Mouse (Mus musculus) heart, adult 2 months (tissue): ENCODE results near the gene Grid2. TPM values are rescaled to one million over a fixed set of nuclear protein-coding genes. Genes with fewer than 3 reads are reported as not detected.

ENCODE experiments used
- DNase-seq, 2 experiments: peaks; one replicate each; pipeline ENCODE4 v3.0.0; 2021
- H3K27ac ChIP-seq: fragments of 200-600 bp; 2 replicates; pipeline ENCODE4 v1.8.1; 2022
- H3K27me3 ChIP-seq: fragments of 200-500 bp; 2 replicates; pipeline ENCODE4 v1.6.1; 2012; ENCODE audit warnings: mild to moderate bottlenecking, low read length, inconsistent platforms, mixed read lengths; ENCODE audit not compliant: control insufficient read depth, insufficient read depth
- H3K36me3 ChIP-seq: fragments of 200-500 bp; 2 replicates; pipeline ENCODE4 v1.6.1; 2012; ENCODE audit warnings: low read length, inconsistent platforms; ENCODE audit not compliant: control insufficient read depth, insufficient read depth
- H3K4me1 ChIP-seq: fragments of 200-500 bp; 2 replicates; pipeline ENCODE4 v1.6.1; 2011; ENCODE audit warnings: low read length; ENCODE audit not compliant: control insufficient read depth, insufficient read depth
- H3K4me3 ChIP-seq: fragments of 200-600 bp; 2 replicates; pipeline ENCODE4 v1.8.1; 2022
- H3K79me2 ChIP-seq: fragments of 200-500 bp; replicated peaks from 2 replicates; pipeline ENCODE4 v1.6.1; 2012; ENCODE audit warnings: mild to moderate bottlenecking, inconsistent platforms, low read length, moderate library complexity, mixed read lengths; ENCODE audit not compliant: control insufficient read depth, insufficient read depth
- H3K9ac ChIP-seq: fragments of 200-500 bp; 2 replicates; pipeline ENCODE4 v1.6.1; 2012; ENCODE audit warnings: low read depth, mild to moderate bottlenecking, control low read depth, inconsistent platforms, low read length, mixed read lengths
- CTCF ChIP-seq: fragments of 200-600 bp; IDR thresholded peaks from 2 replicates; pipeline ENCODE4 v1.8.1; 2022; ENCODE audit warnings: antibody characterized with exemption, mild to moderate bottlenecking, moderate library complexity
- EP300 ChIP-seq: fragments of 200-500 bp; IDR thresholded peaks from 2 replicates; pipeline ENCODE4 v1.6.1; 2011; ENCODE audit warnings: low read depth, low read length, control low read depth; ENCODE audit not compliant: insufficient read depth
- POLR2A ChIP-seq: fragments of 200-500 bp; IDR thresholded peaks from 2 replicates; pipeline ENCODE4 v1.6.1; 2011; ENCODE audit warnings: mild to moderate bottlenecking, low read depth, low read length, control low read depth; ENCODE audit not compliant: insufficient read depth
- WGBS: fragments of 180-500 bp; shearing (Covaris S2); methylation state at CpG from one replicate; pipeline ENCODE4 v1.1.7; 2018; 5-methylcytosine and 5-hydroxymethylcytosine counted together
- intact Hi-C: fragments of 180-260 bp; cut with DNase I; formaldehyde crosslinking; loops from one replicate; pipeline ENCODE4 v1.15.1; 2025
- polyA plus RNA-seq: library from polyadenylated mRNA; depleted of rRNA; stranded (reverse); fragments of >200 nt; gene quantifications from 2 replicates; pipeline ENCODE4 v1.2.3, GENCODE M21; 2012
- total RNA-seq, 2 experiments: library from RNA; stranded (reverse); gene quantifications; 2 replicates each; pipeline ENCODE4 v1.2.3; 2021

Gene Grid2
- total and polyA plus RNA-seq, 3 experiments: 0.05 to 0.08 TPM; not detected in 1

DNA sequence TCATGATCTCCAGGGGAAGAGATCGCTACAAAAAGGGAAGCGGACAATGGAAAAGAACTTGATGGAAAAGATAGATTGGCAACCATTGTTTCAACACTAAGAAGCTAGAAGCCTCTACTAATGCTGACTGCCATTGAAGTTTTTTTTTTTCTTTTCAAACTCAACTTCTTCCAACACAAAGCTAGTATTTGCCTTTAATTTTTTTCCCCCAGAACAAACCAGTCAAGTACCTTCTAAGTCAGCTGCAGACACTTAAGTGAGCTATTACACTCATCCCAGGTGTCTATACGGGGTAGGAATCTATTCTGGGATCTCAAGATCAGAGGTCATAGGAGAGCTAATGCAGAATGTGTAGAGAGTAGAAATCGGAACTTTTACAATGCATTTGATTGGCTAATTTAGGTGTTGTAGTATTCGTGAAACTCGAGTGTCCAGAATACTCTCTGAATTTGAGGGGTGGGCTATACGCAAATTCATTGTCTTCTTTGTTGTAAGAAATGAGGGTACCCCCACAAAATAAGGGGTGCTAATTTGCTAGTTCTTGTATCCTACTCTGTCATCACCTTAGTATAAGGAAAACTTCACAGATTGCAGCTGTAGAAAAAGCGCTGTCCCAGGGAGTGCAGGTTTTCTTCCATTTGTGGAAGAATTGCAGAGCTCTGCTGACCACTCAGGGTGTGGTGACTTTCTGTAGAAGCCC lies 1476.1 kb downstream of the Grid2 start:
- no peaks in the 10 kb centered on the region for H3K4me1 ChIP-seq
- no peak overlapping the region for H3K9ac ChIP-seq
- TF ChIP-seq EP300: no peak
- no peak for TF ChIP-seq CTCF
- TF ChIP-seq POLR2A: no peak
- no peaks in the 10 kb centered on the region for H3K79me2 ChIP-seq
- H3K27ac ChIP-seq: no peak overlapping the region
- WGBS: 11% methylated on average over 8 of the region's 8 CpGs
- no peak overlapping the region for H3K4me3 ChIP-seq
- peaks cover 26% of the 10 kb centered on the region for H3K27me3 ChIP-seq
- H3K36me3 ChIP-seq: no peaks in the 10 kb centered on the region
- intact Hi-C loops: no loop called here
- DNase-seq: no peak

DNA sequence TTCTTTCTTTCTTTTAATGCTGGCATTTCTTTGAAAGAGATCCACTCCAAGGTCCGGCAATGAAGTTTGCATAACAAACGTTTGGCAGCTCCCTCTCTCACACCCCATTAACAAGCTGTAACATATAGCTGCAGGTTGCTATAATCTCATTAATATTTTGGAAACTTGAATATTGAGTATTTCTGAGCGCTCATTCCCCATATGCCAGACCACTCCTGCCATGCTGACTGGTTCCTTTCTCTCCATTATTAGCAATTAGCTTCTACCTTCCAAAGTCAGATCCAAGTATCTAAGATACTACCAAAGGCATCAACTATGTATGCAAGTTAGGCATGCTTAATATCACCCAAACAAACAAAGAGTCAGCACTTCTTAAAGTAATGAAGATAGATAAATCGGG lies 1477.6 kb downstream of the Grid2 start:
- peaks cover 26% of the 10 kb centered on the region for H3K27me3 ChIP-seq
- H3K4me3 ChIP-seq: no peak overlapping the region
- H3K9ac ChIP-seq: no peak overlapping the region
- no peaks in the 10 kb centered on the region for H3K36me3 ChIP-seq
- no peak for TF ChIP-seq POLR2A
- TF ChIP-seq CTCF: no peak
- TF ChIP-seq EP300: no peak
- H3K27ac ChIP-seq: no peak overlapping the region
- intact Hi-C loops: no loop called here
- WGBS: 9% methylated on average over 4 of the region's 4 CpGs
- H3K4me1 ChIP-seq: no peaks in the 10 kb centered on the region
- DNase-seq: no peak
- H3K79me2 ChIP-seq: no peaks in the 10 kb centered on the region

DNA sequence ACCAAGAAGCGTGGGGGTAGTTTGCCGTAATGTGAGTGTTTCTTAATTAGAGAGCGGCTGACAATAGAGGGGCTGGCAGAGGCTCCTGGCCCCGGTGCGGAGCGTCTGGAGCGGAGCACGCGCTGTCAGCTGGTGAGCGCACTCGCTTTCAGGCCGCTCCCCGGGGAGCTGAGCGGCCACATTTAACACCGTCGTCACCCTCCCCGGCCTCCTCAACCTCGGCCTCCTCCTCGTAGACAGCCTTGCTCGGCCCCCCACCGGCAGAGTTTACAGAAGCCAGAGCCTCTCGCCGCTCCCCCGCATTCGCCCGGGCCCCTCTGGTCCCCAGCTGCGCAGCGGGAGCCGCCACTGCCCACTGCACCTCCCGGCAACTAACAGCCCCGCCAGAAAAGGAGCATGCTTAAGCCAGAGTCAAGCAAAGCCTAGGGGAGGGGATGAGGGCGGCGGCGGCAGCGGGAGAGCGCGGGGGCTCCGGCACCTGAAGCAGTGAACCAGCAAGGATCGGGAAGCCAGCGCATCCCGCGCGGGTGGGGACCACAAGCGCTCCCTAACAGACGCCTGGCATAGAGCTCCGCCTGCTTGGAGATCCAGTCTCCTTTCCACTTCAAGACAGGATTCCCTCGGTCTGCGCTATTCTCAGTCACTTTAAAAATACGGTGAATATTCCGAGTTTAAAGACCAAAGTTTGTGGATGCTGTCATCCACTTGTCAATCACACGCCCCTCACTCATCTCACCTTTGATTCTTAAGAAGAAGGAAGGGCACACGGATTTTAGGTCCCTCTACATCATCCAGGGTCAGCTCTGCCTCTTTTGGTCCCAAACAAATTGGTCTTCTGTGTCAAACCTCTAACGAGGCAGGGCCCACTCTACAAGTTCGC lies 1479.0 kb downstream of the Grid2 start:
- DNase-seq: peak; percentile 4 to 19
- intact Hi-C loops: no loop called here
- Histone ChIP-seq H3K27me3 (peaks cover 17% of the 10 kb centered on the region), H3K27ac (no peak overlapping the region), H3K4me1 (no peaks in the 10 kb centered on the region), H3K9ac (no peak overlapping the region), H3K79me2 (no peaks in the 10 kb centered on the region), H3K4me3 (peak overlapping the region; percentile 18), H3K36me3 (no peaks in the 10 kb centered on the region)
- 3% methylated on average over 54 of the region's 54 CpGs for WGBS
- TF ChIP-seq EP300: no peak

DNA sequence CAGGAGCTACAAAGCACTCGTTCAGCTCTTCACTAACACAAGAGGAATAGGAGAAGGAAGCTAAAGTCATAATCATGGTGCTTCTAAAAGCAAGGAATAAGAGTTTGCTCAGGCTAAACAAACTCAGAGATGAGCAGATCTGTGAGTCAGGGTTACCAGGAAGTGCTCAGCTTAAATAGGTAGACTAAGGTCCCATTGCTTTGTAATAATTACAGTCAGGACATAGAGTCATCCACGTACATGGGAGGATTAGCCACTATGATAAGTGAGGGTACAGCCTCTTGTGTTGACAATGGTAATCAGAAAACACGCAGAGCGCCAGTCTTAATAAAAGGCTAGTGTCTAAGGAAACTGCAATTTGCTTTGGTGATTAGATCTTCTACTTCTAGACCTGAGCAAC lies 1480.6 kb downstream of the Grid2 start:
- intact Hi-C loops: no loop called here
- TF ChIP-seq POLR2A: no peak
- no peak for TF ChIP-seq CTCF
- TF ChIP-seq EP300: no peak
- Histone ChIP-seq H3K27me3 (peaks cover 10% of the 10 kb centered on the region), H3K9ac (no peak overlapping the region), H3K27ac (no peak overlapping the region), H3K4me1 (no peaks in the 10 kb centered on the region), H3K4me3 (no peak overlapping the region), H3K36me3 (no peaks in the 10 kb centered on the region), H3K79me2 (no peaks in the 10 kb centered on the region)
- 67% methylated on average over 4 of the region's 4 CpGs for WGBS
- DNase-seq: no peak

DNA sequence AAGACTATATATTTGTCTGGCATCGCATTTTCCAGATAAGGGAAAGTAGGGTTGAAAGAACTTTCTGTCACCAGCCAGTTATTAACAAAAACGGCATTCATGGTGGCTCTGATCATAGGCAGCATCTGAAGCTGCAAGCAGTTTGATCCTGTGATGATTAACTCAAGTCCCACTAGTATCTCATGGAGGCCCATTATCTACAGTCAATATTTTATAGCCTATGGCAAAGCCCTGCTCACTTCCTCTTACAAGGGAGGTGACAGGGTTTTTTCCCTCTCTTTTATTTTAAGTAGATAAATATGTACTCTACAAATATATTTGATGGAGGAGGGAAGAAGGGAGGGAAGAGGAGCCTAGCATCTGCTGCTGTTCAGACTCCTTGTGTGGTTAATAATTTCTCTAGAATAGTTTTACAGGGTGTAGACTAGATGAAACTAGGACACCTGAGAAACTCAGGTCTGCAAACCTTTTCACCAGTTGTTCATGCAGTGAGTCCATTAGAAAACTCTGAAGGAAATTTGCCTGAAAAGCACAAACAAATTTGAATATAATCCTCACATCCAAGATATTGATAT lies 1487.3 kb downstream of the Grid2 start:
- no peaks in the 10 kb centered on the region for H3K36me3 ChIP-seq
- no peak for DNase-seq
- H3K4me1 ChIP-seq: no peaks in the 10 kb centered on the region
- WGBS: 46% methylated on average over 2 of the region's 2 CpGs
- H3K79me2 ChIP-seq: no peaks in the 10 kb centered on the region
- no peak overlapping the region for H3K9ac ChIP-seq
- H3K4me3 ChIP-seq: no peak overlapping the region
- H3K27ac ChIP-seq: no peak overlapping the region
- intact Hi-C loops: no loop called here
- TF ChIP-seq POLR2A (no peak), EP300 (no peak), CTCF (no peak)
- H3K27me3 ChIP-seq: no peaks in the 10 kb centered on the region
